Mouse (Mus musculus): ENCODE results near the gene Chid1. TPM values are rescaled to one million over a fixed set of nuclear protein-coding genes. Genes with fewer than 3 reads are reported as not detected.

The Chid1 gene
- polyA plus RNA-seq, 1 experiment: 51.3 TPM

DNA sequence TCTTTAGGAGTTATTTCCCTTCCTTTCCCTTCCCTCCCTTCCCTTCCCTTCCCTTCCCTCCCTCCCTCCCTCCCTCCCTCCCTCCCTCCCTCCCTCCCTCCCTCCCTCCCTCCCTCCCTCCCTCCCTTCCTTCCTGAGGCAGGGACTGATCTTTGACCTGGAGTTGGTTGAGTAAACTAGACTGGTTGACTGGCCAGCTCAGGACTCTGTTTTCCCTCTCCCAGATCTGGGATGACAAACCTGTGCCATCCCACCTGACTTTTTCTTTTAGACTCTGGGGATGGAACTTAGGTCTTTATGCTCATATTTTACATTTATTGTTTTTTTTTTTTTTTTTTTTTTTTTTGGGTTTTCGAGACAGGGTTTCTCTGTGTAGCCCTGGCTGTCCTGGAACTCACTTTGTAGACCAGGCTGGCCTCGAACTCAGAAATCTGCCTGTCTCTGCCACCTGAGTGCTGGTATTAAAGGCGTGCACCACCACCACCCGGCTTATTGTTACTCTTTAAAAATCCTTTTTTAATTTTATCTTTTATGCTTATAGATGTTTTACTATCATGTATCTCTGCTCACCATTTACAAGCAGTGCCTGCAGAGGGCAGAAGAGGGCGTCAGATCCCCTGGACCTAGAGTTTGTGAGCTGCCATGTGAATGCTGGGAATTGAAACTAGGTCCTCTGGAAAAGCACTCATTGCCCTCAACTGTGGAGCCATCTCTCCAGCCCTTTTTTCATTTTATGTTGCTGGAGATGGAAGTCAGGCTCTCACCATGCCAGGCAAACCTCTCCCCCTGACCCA is 44.6 kb upstream of the Chid1 start:
- TF ChIP-seq E2F4 (IDR thresholded peaks at IDR 0.05; ENCODE audit: insufficient read depth): no peak
- no peak for TF ChIP-seq SRF (IDR thresholded peaks at IDR 0.05; ENCODE audit: control insufficient read depth, insufficient read length, low read depth)
- TF ChIP-seq TCF12 (IDR thresholded peaks at IDR 0.05; ENCODE audit: insufficient read depth, poor library complexity, severe bottlenecking): no peak
- H3K4me3 ChIP-seq: no peak overlapping the region
- peaks cover 88% of the 10 kb centered on the region for H3K79me2 ChIP-seq (ENCODE audit: control insufficient read depth, insufficient read depth)
- H3K4me2 ChIP-seq (ENCODE audit: low read depth): no peak overlapping the region
- H3K27me3 ChIP-seq (ENCODE audit: control insufficient read depth, insufficient read depth, insufficient read length): no peaks in the 10 kb centered on the region
- peaks cover 6% of the 10 kb centered on the region for H3K36me3 ChIP-seq (ENCODE audit: control insufficient read depth, insufficient read depth)
- no peak overlapping the region for H3ac ChIP-seq (ENCODE audit: control insufficient read depth, insufficient read length)

DNA sequence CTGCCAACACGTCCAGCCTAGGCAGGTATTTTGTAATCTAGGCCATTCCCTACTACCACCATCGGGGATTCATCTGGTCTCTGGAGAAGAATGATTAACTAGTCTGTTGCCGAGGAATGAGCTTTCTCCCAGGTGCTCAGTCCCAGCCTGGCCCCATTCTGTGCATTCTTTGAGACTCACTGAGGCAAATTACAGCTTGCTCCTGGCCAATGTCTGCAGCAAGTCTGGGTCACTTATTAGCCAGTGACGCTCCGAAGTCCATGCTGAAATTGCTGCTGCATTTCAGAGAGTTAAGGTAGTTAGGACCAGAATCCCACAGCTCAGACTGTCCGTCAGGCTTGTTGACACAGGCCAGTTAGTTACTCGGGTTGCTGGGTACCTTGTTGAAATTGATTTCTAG is 41.7 kb upstream of the Chid1 start:
- no peak overlapping the region for H3K4me3 ChIP-seq
- no peak for TF ChIP-seq TCF12 (IDR thresholded peaks at IDR 0.05; ENCODE audit: insufficient read depth, poor library complexity, severe bottlenecking)
- no peak overlapping the region for H3ac ChIP-seq (ENCODE audit: control insufficient read depth, insufficient read length)
- no peak overlapping the region for H3K4me2 ChIP-seq (ENCODE audit: low read depth)
- H3K79me2 ChIP-seq (ENCODE audit: control insufficient read depth, insufficient read depth): peaks cover 100% of the 10 kb centered on the region
- H3K36me3 ChIP-seq (ENCODE audit: control insufficient read depth, insufficient read depth): peaks cover 5% of the 10 kb centered on the region
- no peaks in the 10 kb centered on the region for H3K27me3 ChIP-seq (ENCODE audit: control insufficient read depth, insufficient read depth, insufficient read length)

DNA sequence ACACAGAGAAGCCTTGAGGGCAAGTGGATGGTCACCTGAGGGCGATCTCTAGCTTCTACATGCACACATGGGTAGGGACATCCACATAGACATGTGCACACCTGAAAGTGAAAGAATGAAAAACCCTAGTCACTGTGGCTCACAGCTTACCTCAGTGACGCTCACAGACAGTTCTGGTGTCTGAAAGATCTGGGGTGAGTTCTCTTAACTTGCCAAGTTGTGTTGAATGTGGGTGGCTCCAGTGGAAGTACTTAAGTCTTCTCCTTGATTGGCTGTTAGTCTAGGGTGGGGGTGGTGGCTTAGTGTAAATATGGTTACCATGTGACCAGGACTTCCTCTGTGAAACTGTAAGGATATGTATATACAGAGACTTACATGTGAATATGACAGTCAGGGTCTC is 39.3 kb upstream of the Chid1 start:
- Histone ChIP-seq H3K4me2 (ENCODE audit: low read depth) (no peak overlapping the region), H3K36me3 (ENCODE audit: control insufficient read depth, insufficient read depth) (peaks cover 5% of the 10 kb centered on the region), H3K79me2 (ENCODE audit: control insufficient read depth, insufficient read depth) (peaks cover 100% of the 10 kb centered on the region), H3K27me3 (ENCODE audit: control insufficient read depth, insufficient read depth, insufficient read length) (no peaks in the 10 kb centered on the region), H3ac (ENCODE audit: control insufficient read depth, insufficient read length) (no peak overlapping the region), H3K4me3 (no peak overlapping the region)
- no peak for TF ChIP-seq POLR2AphosphoS2 (IDR thresholded peaks at IDR 0.05; ENCODE audit: insufficient read length, low read depth)
- no peak for TF ChIP-seq E2F4 (IDR thresholded peaks at IDR 0.05; ENCODE audit: insufficient read depth)
- no peak for TF ChIP-seq TCF12 (IDR thresholded peaks at IDR 0.05; ENCODE audit: insufficient read depth, poor library complexity, severe bottlenecking)
- TF ChIP-seq MYOD1 (IDR thresholded peaks at IDR 0.05; ENCODE audit: control insufficient read depth in 1 of 3, insufficient read length in 2 of 3, low read depth in 2 of 3): no peak
- TF ChIP-seq MAX (IDR thresholded peaks at IDR 0.05; ENCODE audit: low read depth): no peak
- TF ChIP-seq MYOG (IDR thresholded peaks at IDR 0.05; ENCODE audit: control insufficient read depth in 1 of 3, insufficient read depth in 1 of 3, insufficient read length in 2 of 3, low read depth in 2 of 3): no peak
- no peak for TF ChIP-seq USF1 (IDR thresholded peaks at IDR 0.05; ENCODE audit: low read depth)
- no peak for TF ChIP-seq POLR2A (IDR thresholded peaks at IDR 0.05; ENCODE audit: insufficient read length, low read depth)
- TF ChIP-seq TCF3 (IDR thresholded peaks at IDR 0.05; ENCODE audit: insufficient read length, low read depth): no peak
- no peak for TF ChIP-seq REST (IDR thresholded peaks at IDR 0.05; ENCODE audit: insufficient read depth, insufficient read length)
- no peak for TF ChIP-seq SRF (IDR thresholded peaks at IDR 0.05; ENCODE audit: control insufficient read depth, insufficient read length, low read depth)
- no peak for TF ChIP-seq CEBPB (IDR thresholded peaks at IDR 0.05; ENCODE audit: insufficient read depth, poor library complexity, severe bottlenecking)

DNA sequence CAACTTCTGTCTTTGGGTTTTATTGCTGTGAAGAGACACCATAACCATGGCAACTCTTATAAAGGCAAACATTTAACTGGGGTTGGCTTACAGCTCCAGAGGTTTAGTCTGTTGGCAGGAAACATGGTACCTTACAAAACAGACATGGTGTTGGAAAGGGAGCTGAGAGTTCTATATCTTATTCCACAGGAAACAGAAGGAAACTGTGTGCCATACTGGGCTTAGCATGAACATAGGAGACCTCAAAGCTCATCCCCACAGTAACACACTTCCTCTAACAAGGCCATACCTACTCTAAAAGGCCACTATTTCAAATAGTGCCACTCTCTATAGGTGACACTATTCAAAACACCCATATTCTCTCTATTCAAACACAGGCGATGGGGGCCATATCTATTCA is 38.9 kb upstream of the Chid1 start:
- Histone ChIP-seq H3K79me2 (ENCODE audit: control insufficient read depth, insufficient read depth) (peaks cover 100% of the 10 kb centered on the region), H3K27me3 (ENCODE audit: control insufficient read depth, insufficient read depth, insufficient read length) (no peaks in the 10 kb centered on the region), H3ac (ENCODE audit: control insufficient read depth, insufficient read length) (no peak overlapping the region), H3K4me2 (ENCODE audit: low read depth) (no peak overlapping the region), H3K4me3 (no peak overlapping the region), H3K36me3 (ENCODE audit: control insufficient read depth, insufficient read depth) (peaks cover 5% of the 10 kb centered on the region)
- TF ChIP-seq USF1 (IDR thresholded peaks at IDR 0.05; ENCODE audit: low read depth) (no peak), TCF3 (IDR thresholded peaks at IDR 0.05; ENCODE audit: insufficient read length, low read depth) (no peak)

DNA sequence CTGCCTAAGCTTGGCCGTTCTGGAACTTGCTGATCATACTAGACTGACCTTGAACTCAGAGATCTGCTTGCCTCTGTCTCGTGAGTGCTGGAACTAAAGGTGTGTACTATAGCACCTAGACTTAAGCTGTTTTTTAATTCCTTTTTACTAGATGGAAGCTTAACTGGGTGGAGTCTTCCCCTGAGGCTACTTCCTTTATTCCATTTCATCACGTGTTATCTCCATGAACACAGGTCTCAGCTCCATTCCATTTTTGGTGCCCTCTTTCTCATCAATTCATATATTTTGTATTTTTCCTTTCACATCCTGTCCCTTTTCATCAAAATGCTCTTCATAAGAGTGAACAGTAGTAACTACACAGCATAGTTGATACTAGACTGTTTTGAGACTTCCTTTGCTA is 38.1 kb upstream of the Chid1 start:
- H3K4me2 ChIP-seq (ENCODE audit: low read depth): no peak overlapping the region
- H3ac ChIP-seq (ENCODE audit: control insufficient read depth, insufficient read length): no peak overlapping the region
- no peak overlapping the region for H3K4me3 ChIP-seq
- no peak for TF ChIP-seq MYOD1 (IDR thresholded peaks at IDR 0.05; ENCODE audit: control insufficient read depth in 1 of 3, insufficient read length in 2 of 3, low read depth in 2 of 3)
- TF ChIP-seq E2F4 (IDR thresholded peaks at IDR 0.05; ENCODE audit: insufficient read depth): no peak
- TF ChIP-seq TCF3 (IDR thresholded peaks at IDR 0.05; ENCODE audit: insufficient read length, low read depth): no peak
- no peak for TF ChIP-seq POLR2A (IDR thresholded peaks at IDR 0.05; ENCODE audit: insufficient read length, low read depth)
- TF ChIP-seq TCF12 (IDR thresholded peaks at IDR 0.05; ENCODE audit: insufficient read depth, poor library complexity, severe bottlenecking): no peak
- TF ChIP-seq CEBPB (IDR thresholded peaks at IDR 0.05; ENCODE audit: insufficient read depth, poor library complexity, severe bottlenecking): no peak
- no peak for TF ChIP-seq POLR2AphosphoS2 (IDR thresholded peaks at IDR 0.05; ENCODE audit: insufficient read length, low read depth)
- TF ChIP-seq REST (IDR thresholded peaks at IDR 0.05; ENCODE audit: insufficient read depth, insufficient read length): no peak
- no peak for TF ChIP-seq SRF (IDR thresholded peaks at IDR 0.05; ENCODE audit: control insufficient read depth, insufficient read length, low read depth)
- no peak for TF ChIP-seq MYOG (IDR thresholded peaks at IDR 0.05; ENCODE audit: control insufficient read depth in 1 of 3, insufficient read depth in 1 of 3, insufficient read length in 2 of 3, low read depth in 2 of 3)
- TF ChIP-seq MAX (IDR thresholded peaks at IDR 0.05; ENCODE audit: low read depth): no peak
- no peak for TF ChIP-seq USF1 (IDR thresholded peaks at IDR 0.05; ENCODE audit: low read depth)
- H3K27me3 ChIP-seq (ENCODE audit: control insufficient read depth, insufficient read depth, insufficient read length): no peaks in the 10 kb centered on the region
- H3K79me2 ChIP-seq (ENCODE audit: control insufficient read depth, insufficient read depth): peaks cover 100% of the 10 kb centered on the region
- peaks cover 5% of the 10 kb centered on the region for H3K36me3 ChIP-seq (ENCODE audit: control insufficient read depth, insufficient read depth)

All from myocyte (in vitro differentiated cells).